In genomic region chr10:126978277-126978994, GRCm38 (mm10) we compare ENCODE assay signal across 8 mouse cellular contexts. TPM values are rescaled to one million over a fixed set of nuclear protein-coding genes. Genes with fewer than 3 reads are reported as not detected.
DNase-seq lines count a peak whose midpoint lies in the region; ATAC-seq and TF ChIP-seq lines count a peak whose summit lies in the region.

Gene Ctdsp2 (plus strand): TSS chr10:126978717.

- no peaks in the 10 kb centered on the region for H3K9me3 ChIP-seq in G1E (replicated peaks)
- H3K9me3 ChIP-seq in forebrain, embryonic 16.5 days (ENCODE audit: control insufficient read depth, low read length): no peaks in the 10 kb centered on the region
- H3K9me3 ChIP-seq in lung, embryonic 14.5 days (ENCODE audit: low read depth, low read length): no peaks in the 10 kb centered on the region

- TF ChIP-seq POLR2A in olfactory bulb, adult 2 months (IDR thresholded peaks at IDR 0.05; ENCODE audit: insufficient read depth, low read depth, low read length): peak; percentile 75
- TF ChIP-seq POLR2A in thymus, adult 2 months (IDR thresholded peaks at IDR 0.05; ENCODE audit: control insufficient read depth, extremely low read depth, insufficient read depth, low read length, poor library complexity): peak; percentile 53; the same call in 1 of the 2 replicates

- H3K4me2 ChIP-seq in forebrain, embryonic 16.5 days (ENCODE audit: low read length): peak within 1 kb of the TSS; percentile 77
- peak within 1 kb of the TSS; percentile 91 for H3K4me2 ChIP-seq in lung, embryonic 14.5 days

- peak within 1 kb of the TSS; percentile 87 for H3K4me3 ChIP-seq in G1E (ENCODE audit: low read depth, low read length)
- peak within 1 kb of the TSS; percentile 90 for H3K4me3 ChIP-seq in forebrain, embryonic 16.5 days (replicated peaks; ENCODE audit: low read length)
- H3K4me3 ChIP-seq in layer of hippocampus, adult 2 months: peak within 1 kb of the TSS; percentile 93
- H3K4me3 ChIP-seq in lung, embryonic 14.5 days (ENCODE audit: low read depth, low read length): peak within 1 kb of the TSS; percentile 95
- peak within 1 kb of the TSS; percentile 75 for H3K4me3 ChIP-seq in olfactory bulb, adult 2 months (ENCODE audit: insufficient read depth, low read depth, low read length)
- H3K4me3 ChIP-seq in thymus, adult 2 months (ENCODE audit: control insufficient read depth, insufficient read depth, low read length): peak within 1 kb of the TSS; percentile 81

- peaks cover 29% of the 10 kb centered on the region for H3K36me3 ChIP-seq in G1E (replicated peaks)
- H3K36me3 ChIP-seq in forebrain, embryonic 16.5 days (ENCODE audit: control insufficient read depth, insufficient read depth): no peaks in the 10 kb centered on the region
- peaks cover 18% of the 10 kb centered on the region; the same call in 1 of the 2 replicates for H3K36me3 ChIP-seq in lung, embryonic 14.5 days (ENCODE audit: insufficient read depth)
- no peaks in the 10 kb centered on the region for H3K36me3 ChIP-seq in thymus, adult 2 months (ENCODE audit: control insufficient read depth, insufficient read depth, low read length)

- H3K27ac ChIP-seq in forebrain, embryonic 16.5 days (ENCODE audit: low read length): peak within 1 kb of the TSS; percentile 100
- peak within 1 kb of the TSS; percentile 100 for H3K27ac ChIP-seq in layer of hippocampus, adult 2 months
- peak within 1 kb of the TSS; percentile 100 for H3K27ac ChIP-seq in lung, embryonic 14.5 days (ENCODE audit: low read depth)
- peak within 1 kb of the TSS; percentile 98 for H3K27ac ChIP-seq in olfactory bulb, adult 2 months (ENCODE audit: insufficient read depth, low read depth, low read length)
- H3K27ac ChIP-seq in thymus, adult 2 months (ENCODE audit: control insufficient read depth, insufficient read depth, low read length): peak within 1 kb of the TSS; percentile 52

- ATAC-seq in G1E (ENCODE audit: extremely low read depth, insufficient number of reproducible peaks, low FRiP score, poor library complexity, severe bottlenecking): peak; percentile 90
- peak; percentile 89 for ATAC-seq in forebrain, embryonic 16.5 days
- peak; percentile 89 for ATAC-seq in lung, embryonic 14.5 days (ENCODE audit: insufficient read depth)

- H3K9ac ChIP-seq in forebrain, embryonic 16.5 days (replicated peaks; ENCODE audit: low read depth, low read length): peak within 1 kb of the TSS; percentile 92
- peak within 1 kb of the TSS; percentile 96 for H3K9ac ChIP-seq in lung, embryonic 14.5 days

- TF ChIP-seq CTCF in G1E (IDR thresholded peaks at IDR 0.05; ENCODE audit: low read depth, low read length): no peak
- peak; percentile 46 for TF ChIP-seq CTCF in layer of hippocampus, adult 2 months (conservative IDR thresholded peaks at IDR 0.05)
- TF ChIP-seq CTCF in lung, embryonic 14.5 days (IDR thresholded peaks at IDR 0.05; ENCODE audit: low read depth): no peak; the same call in 1 of the 2 replicates
- no peak for TF ChIP-seq CTCF in olfactory bulb, adult 2 months (IDR thresholded peaks at IDR 0.05; ENCODE audit: insufficient read depth, low read depth, low read length)
- 0 out of 2 replicates have a peak, but pooled peaks have one; percentile 14 for TF ChIP-seq CTCF in thymus, adult 2 months (IDR thresholded peaks at IDR 0.05; ENCODE audit: borderline replicate concordance, control insufficient read depth, extremely low read depth, insufficient read depth, low read length, poor library complexity)

- peaks cover 33% of the 10 kb centered on the region for H3K27me3 ChIP-seq in G1E (ENCODE audit: insufficient read depth, low read length)
- H3K27me3 ChIP-seq in forebrain, embryonic 16.5 days (replicated peaks; ENCODE audit: control insufficient read depth, insufficient read depth, low read length): no peaks in the 10 kb centered on the region
- no peaks in the 10 kb centered on the region for H3K27me3 ChIP-seq in lung, embryonic 14.5 days (ENCODE audit: insufficient read depth, low read length)
- no peaks in the 10 kb centered on the region for H3K27me3 ChIP-seq in thymus, adult 2 months (ENCODE audit: control insufficient read depth, insufficient read depth, low read length)

- intact Hi-C loops in heart, postnatal 36 days (cut with DNase I): loop anchor here (1.0 kb wide), 1 partner anchor 50 kb away; no protein-coding TSS in a partner anchor

- H3K4me1 ChIP-seq in G1E (ENCODE audit: insufficient read depth, low read depth, low read length): peaks cover 46% of the 10 kb centered on the region
- H3K4me1 ChIP-seq in forebrain, embryonic 16.5 days (replicated peaks; ENCODE audit: control insufficient read depth, insufficient read depth, low read length): peaks cover 34% of the 10 kb centered on the region
- peaks cover 31% of the 10 kb centered on the region for H3K4me1 ChIP-seq in lung, embryonic 14.5 days (ENCODE audit: insufficient read depth)
- peaks cover 17% of the 10 kb centered on the region for H3K4me1 ChIP-seq in olfactory bulb, adult 2 months (ENCODE audit: control insufficient read depth, insufficient read depth, low read length)
- peaks cover 38% of the 10 kb centered on the region for H3K4me1 ChIP-seq in thymus, adult 2 months (replicated peaks; ENCODE audit: control insufficient read depth, insufficient read depth, low read length)

- under 1% methylated on average over 53 of the region's 56 CpGs for WGBS in forebrain, embryonic 16.5 days
- WGBS in lung, embryonic 14.5 days: under 1% methylated on average over 56 of the region's 56 CpGs
- under 1% methylated on average over 55 of the region's 56 CpGs for whole genome bisulfite sequencing in olfactory bulb, adult 2 months
- WGBS in thymus, adult 2 months: 1% methylated on average over 56 of the region's 56 CpGs

- DNase-seq in G1E (ENCODE audit: low spot score): peak; percentile 99
- DNase-seq in cerebellum, adult 18-20 months: peak; percentile 100
- peak; percentile 100 for DNase-seq in heart, postnatal 36 days
- DNase-seq in layer of hippocampus, adult 2 months (ENCODE audit: low spot score in 2 of 2): peak; percentile 99
- peak; percentile 100 for DNase-seq in lung, embryonic 14.5 days
- peak; percentile 98 for DNase-seq in thymus, adult 2 months

RNA-seq across cellular contexts. Expression of gene Ctdsp2, which starts in this region (rescaled TPM):
- total RNA-seq in G1E (2014; fragmentation: Nextera tagmentation): 67.2 and 81.4 TPM in 2 replicates
- total RNA-seq in G1E (2017): 28.1 and 30.2 TPM in 2 replicates
- 143 and 162 TPM in 2 replicates for polyA plus RNA-seq in G1E (2012)
- 22.9 and 27.6 TPM in 2 replicates for polyA plus RNA-seq in forebrain, embryonic 16.5 days (2015; fragmentation: Nextera tagmentation; extraction: Ambion mirVana)
- total RNA-seq in heart, postnatal 36 days (2021): 100 to 1,000 TPM; 131 to 136 TPM
- total RNA-seq in layer of hippocampus, adult 2 months (2021): 100 to 1,000 TPM; 106 to 116 TPM
- polyA plus RNA-seq in lung, embryonic 14.5 days (2014; fragmentation: Nextera tagmentation; extraction: Ambion mirVana): 112 and 113 TPM in 2 replicates
- polyA plus RNA-seq in olfactory bulb, adult 2 months (2012; ENCODE audit: insufficient read depth, insufficient read length, low replicate concordance, missing spikeins): not detected in 2 replicates
- polyA plus RNA-seq in thymus, adult 2 months (2012; rRNA removed): 179 and 182 TPM in 2 replicates

Comparison
In these comparisons a context has a peak if more than half of its experiments do, and no peak if none do; other contexts are left out.
1. Peak in every context shown above with its lines: DNase-seq, ATAC-seq, H3K4me3 ChIP-seq and H3K27ac ChIP-seq.
2. CTCF ChIP-seq: peak in layer of hippocampus, adult 2 months (single experiment) and thymus, adult 2 months (single experiment); none in G1E (single experiment), lung, embryonic 14.5 days (single experiment) and olfactory bulb, adult 2 months (single experiment).